Mouse (Mus musculus): Measurements from ENCODE around the gene Haus7. TPM values are rescaled to one million over a fixed set of nuclear protein-coding genes. Genes with fewer than 3 reads are reported as not detected.
A peak's percentile ranks its signal among the peaks of the same experiment; 100 is the strongest.
"Not testable (repeated sequence)": the region's sequence is repeated elsewhere in the genome, so short reads cannot be mapped to it uniquely, and the experiment has no call there.

Gene Haus7
- polyA plus RNA-seq, 1 experiment from 2014 or later = 46.3 TPM

DNA sequence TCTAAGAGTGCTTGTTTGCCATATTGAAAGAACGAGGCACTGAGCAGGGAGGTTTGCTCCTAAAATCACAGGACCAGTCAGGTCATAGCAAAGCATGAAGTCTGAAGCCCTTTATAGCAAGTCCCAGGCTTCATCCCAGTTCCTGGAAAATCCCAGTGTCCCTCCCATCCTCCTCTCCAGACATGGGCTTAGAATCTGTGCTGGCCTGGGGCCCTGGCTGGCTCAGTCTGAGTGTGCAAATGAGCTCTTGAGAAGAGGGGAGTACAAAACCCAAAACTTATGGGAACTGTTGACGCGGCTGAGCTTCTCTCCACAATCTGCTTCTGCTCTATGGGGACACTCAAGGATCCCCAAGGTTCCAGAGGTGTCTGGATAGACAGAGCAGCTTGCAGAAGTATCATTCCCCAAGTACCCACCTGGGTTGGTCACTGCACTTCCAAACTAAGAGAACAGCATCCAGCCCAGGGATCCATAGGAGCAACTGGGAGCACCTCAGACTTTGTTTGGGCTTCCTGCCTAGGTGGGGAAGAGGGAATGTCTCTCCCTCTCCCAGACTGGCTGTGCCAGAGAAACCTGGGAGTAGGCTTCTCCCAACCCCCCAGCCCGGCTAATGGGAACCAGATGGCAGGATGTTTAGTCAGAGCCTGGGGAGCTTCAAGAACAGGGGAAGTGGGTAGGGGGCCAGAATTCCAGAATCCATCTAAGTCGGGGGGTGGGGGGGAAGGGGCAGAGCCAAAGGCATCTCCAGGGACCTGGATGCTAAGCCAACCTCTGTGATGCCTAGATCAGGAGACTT, 8.8 kb upstream of the Haus7 start:
- DNase-seq (ENCODE audit: low spot score) = no peak

DNA sequence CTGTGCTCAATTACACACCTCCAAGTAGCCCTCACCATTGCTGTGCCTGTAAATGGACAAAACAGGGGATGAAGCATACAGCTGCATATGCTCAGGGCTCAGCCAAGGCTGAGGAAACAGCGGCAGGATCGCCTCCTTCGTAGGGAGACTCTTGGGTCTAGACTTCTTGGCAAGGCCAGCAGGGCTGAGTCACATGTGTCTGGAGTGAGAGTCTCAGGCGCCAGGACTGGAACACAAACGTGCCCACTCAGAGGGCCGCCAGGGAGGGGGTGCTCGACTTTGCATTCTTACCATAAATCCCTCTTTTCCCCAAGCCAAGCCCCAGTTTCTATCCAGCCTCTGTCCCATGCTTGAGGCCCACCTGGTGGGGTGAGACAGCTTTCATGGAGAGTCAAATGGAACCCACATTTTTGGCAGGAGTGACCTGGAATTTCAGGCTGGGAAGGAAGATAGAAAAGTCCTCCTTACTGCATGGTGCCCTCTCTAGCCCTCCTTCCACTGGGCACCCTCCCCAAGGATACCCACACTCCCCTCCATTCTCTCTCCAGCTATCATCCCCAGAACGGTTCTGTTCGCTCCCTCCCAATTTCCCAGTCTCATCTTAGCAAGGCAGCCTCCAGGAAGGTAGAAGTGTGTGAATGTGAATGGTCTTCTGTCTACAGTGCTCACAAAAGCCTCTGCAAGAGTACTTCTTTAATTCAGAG, 6.8 kb upstream of the Haus7 start:
- no peak for DNase-seq (ENCODE audit: low spot score)

DNA sequence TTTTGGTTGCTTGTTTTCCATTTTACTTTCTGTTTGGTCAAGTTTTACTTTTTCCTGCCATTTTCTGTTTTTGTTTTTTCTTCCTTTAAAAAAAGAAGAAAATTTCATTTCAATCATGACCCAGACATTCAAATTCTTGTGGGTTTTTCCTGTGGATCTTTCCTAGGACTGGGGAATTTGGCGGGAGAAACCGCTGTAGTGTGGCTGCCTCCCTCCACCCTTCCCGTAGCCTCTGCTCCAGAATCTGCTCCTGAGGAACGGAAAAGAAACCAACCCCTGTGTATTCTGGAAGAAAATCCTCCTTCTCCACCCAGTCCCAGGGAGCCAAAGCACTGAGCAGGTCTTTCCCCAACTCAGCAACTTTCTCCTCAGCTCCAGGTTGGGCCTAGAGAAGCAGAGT, 1.9 kb upstream of the Haus7 start:
- DNase-seq (ENCODE audit: low spot score) = no peak

DNA sequence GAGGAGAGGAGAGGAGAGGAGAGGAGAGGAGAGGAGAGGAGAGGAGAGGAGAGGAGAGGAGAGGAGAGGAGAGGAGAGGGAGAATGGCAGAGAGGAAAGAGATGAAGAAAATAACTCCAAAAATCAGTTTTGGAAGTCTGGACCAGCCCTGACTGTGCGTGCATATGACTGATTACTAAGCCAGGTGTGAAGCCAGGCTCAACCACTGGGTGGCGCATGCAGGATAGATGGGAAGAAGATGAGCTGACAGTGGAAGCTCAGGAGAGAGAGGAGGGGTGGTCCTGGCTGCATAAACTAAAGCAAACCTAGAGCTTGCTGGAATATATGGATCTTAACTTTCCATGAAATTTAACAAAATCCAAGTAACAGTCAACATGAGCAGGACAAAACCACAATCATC, 6.9 kb downstream of the Haus7 start:
- DNase-seq (ENCODE audit: low spot score) = peak; percentile 53

DNA sequence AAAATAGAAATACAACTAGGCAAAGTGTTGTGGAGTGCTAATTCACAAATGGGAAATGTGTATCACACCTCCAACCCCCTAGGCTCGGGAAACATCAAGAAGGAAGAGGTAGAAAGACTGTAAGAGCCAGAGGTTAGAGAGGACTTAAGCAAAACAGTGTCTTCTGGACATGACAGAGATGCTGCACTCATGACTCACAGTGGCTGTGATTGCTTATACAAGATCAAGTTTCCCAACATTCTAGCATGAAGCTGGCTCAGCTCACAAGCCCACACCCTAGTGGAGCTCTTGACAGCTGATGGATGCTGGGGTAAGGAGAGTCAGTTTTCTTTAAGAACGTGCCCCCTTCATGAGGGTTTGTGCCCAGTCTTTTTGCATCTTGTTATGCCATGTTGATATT, 17.4 kb downstream of the Haus7 start:
- no peak for DNase-seq (ENCODE audit: low spot score)

DNA sequence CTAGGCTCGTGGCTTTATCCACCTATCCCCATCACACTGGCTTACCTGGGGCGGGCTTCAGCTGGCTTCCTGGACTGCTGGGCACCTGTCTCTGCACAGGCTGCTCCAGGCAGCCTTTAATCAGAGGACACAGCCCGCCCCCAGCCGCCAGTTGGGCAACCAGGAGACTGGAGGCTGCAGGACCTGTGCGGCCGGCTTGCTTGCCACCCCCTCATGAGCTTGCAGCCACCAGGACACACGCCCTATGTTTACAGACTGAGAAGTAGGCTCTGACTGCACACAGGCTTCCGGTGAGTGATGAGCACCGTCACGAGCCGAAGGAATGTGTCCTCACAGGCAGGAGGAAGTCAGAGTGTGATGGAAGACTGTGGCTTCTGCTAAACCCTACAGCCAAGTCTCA, 23.6 kb downstream of the Haus7 start, which contains the start of gene Trex2:
Trex2 (minus strand) TSS at position 93 of the 400 bp plus-strand sequence.
- DNase-seq (ENCODE audit: low spot score) = no peak

DNA sequence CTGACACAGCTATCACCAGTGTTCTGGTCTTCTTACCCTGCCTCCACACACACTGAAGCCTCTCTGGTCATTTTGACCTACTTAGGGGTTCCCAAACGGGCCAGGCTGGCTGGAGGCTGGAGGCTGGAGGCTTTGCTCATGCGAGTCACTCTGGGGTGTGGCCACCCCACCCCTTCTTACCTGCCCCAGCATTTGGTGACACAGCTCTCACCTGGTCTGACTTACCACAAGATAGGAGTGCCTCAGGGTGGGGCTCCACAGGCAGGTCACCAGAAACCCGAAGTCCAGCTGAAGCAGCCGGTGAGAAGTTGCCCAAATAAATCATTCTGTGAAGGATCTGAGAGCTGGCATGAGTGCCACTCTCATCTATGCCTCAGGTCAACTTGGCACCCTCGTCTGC, 26.0 kb downstream of the Haus7 start:
- no peak for DNase-seq (ENCODE audit: low spot score)

DNA sequence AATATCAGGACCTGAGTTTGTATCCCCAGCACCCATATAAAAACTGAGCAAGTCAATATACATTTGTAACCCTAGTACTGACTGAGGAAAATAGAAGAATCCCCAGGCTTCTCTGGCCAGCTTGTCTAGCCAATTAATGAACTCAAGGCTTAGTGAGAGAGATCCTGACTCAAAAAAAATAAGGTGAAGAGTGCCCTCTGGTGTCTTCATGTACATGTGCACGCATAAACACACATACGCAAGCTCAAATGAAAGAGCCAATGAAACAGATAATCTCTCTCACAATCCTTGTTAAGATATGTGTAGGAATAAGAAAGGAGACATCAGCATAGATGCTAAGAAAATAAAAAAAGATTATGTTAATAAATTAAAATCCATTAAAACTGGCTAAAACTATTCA, 28.8 kb downstream of the Haus7 start:
- DNase-seq (ENCODE audit: low spot score) = peak; percentile 14

DNA sequence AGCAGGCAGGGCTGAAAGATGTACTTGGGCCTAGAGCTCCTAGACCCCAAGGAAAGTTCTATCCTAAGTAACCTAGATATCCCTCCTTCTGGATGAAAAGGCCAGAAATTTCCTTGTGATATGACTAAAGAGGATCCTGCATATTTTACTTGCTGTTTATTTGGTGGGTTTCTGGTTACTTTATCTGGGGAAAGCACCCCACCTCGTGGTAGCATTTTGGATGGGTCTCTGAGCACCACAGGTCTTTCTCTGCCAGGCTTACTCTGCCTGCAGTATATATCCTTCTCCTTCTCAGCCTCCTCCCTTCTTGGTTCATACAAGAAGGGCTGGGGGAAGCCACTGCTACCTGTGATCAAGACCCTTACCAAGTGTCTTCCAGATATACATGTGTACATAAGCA, 46.1 kb downstream of the Haus7 start:
- no peak for DNase-seq (ENCODE audit: low spot score)

DNA sequence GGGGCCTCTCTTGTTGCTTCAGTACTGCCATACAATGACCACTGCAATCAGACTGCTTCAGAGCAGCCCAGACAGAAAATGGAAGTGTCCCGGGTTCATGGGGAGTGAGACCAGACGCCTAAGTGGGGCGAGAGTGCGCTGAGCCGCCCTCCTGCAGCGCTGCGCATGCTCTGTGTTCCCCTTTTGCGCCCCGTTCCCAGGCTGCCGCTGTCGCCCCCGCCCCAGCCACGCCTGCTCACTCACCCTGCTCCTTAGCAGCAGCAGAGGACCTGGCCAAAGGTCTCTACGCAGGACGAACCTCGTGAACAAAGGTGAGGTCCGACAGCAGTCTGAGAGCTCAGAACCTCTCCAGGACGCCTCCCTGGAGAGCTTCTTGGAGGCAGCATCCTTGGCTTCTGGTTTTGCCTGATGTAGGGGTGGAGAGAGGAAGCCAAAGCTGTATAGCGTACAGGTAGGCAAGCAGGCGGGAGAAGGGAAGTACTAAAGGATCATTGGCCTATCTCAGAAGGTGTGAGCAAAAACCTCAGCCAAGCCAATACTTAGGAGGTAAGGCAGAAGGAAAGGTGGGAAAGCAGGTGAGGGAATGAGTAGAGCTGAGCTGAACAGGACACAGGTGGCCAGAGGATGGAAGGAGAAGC, 47.8 kb downstream of the Haus7 start, which contains the start of gene Zfp92:
Zfp92 (plus strand) TSS at position 217 of the 638 bp plus-strand sequence.
- no peak for DNase-seq (ENCODE audit: low spot score)

DNA sequence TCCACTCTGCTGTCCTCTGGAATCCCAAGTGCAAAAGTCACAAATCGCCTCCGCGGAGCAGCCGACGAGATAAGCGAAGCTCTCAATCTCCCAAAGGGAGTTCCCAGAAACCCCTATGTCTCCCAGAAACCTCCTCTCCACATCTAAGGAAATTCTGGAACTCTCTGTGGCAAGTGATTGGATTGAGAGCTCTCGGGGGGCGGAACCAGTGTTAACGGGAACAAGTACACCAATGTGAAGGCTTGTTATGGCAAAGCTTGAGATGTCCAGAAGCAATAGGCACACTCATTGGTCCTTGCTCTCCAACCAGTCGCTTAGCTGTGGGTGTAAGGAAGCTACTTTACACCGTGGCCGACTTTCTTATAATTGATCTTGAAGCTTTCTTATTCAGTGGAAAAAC, 57.2 kb downstream of the Haus7 start:
- no peak for DNase-seq (ENCODE audit: low spot score)

DNA sequence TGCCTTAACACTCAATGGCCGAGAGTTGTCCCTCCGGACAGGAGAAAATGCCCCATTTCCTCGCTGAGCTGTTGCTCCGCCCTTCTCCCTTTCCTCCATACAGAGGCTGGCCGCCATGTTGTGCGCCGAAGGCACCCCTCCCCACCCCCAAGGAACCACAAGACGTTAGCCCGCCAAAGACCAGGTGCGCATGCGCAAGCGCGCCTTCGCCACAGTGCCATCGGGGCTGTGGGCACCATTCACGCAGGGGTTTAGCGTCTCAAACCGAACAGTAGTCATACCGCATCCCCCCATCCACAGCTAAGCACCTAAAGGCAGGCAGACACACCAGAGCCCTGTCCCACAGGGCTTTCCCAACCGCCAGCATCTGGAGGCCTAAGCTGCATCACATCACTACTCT, 57.9 kb downstream of the Haus7 start:
- DNase-seq (ENCODE audit: low spot score) = no peak

DNA sequence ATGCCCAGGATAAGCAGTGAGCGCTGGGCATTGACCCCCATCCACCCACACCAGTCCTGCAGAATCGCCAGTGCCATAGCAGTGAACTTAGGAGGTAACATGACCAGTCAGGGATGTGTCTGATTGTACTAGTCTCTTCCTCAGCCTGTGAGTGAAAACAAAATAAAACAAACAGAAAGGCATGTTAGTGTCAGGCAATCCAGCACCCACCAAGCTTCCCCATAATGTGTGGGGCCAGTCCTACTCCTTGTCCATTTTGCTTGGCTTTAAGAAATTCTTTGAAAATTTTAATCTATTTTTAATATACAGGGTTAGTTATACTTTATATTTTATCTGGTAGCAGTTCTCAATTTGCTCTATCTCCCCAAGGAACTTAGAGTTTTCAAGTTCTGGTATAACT, 60.2 kb downstream of the Haus7 start, which contains the start of gene Gm18336:
Gm18336 (minus strand) TSS at position 101 of the 400 bp plus-strand sequence.
- not testable (repeated sequence) for DNase-seq (ENCODE audit: low spot score)

DNA sequence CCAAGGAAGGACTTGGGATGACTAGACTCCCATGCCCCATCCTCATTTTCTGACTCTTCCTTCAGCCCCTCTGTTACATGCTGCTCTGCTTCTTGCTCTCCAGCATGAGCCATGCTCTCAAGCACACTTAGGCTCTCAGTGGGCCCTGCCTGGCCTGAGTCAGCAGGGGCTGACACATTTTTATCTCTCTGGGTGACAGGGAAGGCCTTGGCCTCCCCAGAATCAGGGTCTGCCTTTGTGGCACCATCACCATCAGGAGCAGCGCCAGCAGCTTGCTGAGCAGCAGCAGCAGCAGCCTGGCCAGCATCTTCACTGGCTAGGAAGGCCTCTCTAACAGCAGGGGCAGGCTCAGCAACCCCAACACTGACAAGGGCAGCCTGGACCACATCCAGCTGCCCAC, 62.4 kb downstream of the Haus7 start:
- no peak for DNase-seq (ENCODE audit: low spot score)

DNA sequence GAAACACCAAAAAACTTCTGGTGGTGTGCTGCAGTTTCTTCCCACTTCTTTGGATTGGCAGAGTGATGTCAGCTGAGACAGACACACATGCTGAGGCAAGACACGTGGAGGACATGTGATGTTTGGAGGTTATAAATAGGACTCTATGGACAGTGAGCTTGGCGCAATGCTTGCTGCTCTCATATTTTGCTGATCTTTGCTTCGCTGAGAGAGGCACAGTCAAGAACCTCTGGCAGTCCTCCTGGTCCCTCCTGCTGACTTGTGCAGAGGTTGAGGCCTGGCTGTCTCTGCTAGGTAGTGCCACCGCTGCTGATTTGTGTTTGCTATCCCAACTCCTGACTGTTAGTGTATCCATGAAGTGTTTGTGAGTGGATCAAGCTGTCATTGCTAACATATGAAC, 67.4 kb downstream of the Haus7 start:
- no peak for DNase-seq (ENCODE audit: low spot score)

Other genes starting within 250 kb of the Haus7 start
- gene Xlr4b, start 244.7 kb downstream of the Haus7 start, polyA plus RNA-seq (2015; fragmentation: Nextera tagmentation; extraction: Ambion mirVana) = 60.8 and 71.0 TPM in 2 replicates
- gene F8a, start 230.8 kb downstream of the Haus7 start, polyA plus RNA-seq (2015; fragmentation: Nextera tagmentation; extraction: Ambion mirVana) = 19.1 and 20.4 TPM in 2 replicates
- gene Xlr4c, start 215.9 kb downstream of the Haus7 start, polyA plus RNA-seq (2015; fragmentation: Nextera tagmentation; extraction: Ambion mirVana) = 24.2 and 36.5 TPM in 2 replicates
- not detected in 2 replicates for gene Xlr3c, start 193.7 kb downstream of the Haus7 start, polyA plus RNA-seq (2015; fragmentation: Nextera tagmentation; extraction: Ambion mirVana)
- gene Xlr5a, start 166.1 kb downstream of the Haus7 start, polyA plus RNA-seq (2015; fragmentation: Nextera tagmentation; extraction: Ambion mirVana) = 0.18 TPM in 1 of 2 replicates, not detected in the other
- gene Xlr5c, start 166.1 kb downstream of the Haus7 start, polyA plus RNA-seq (2015; fragmentation: Nextera tagmentation; extraction: Ambion mirVana) = 0.10 TPM in 1 of 2 replicates, not detected in the other
- not detected in 2 replicates for gene Gm45015, start 122.2 kb downstream of the Haus7 start, polyA plus RNA-seq (2015; fragmentation: Nextera tagmentation; extraction: Ambion mirVana)
- gene Zfp275, start 116.4 kb downstream of the Haus7 start, polyA plus RNA-seq (2015; fragmentation: Nextera tagmentation; extraction: Ambion mirVana) = 5.6 and 5.7 TPM in 2 replicates
- gene Gm18336, start 60.3 kb downstream of the Haus7 start, polyA plus RNA-seq (2015; fragmentation: Nextera tagmentation; extraction: Ambion mirVana) = not detected in 2 replicates
- not detected in 2 replicates for gene Zfp92, start 47.9 kb downstream of the Haus7 start, polyA plus RNA-seq (2015; fragmentation: Nextera tagmentation; extraction: Ambion mirVana)
- 0.50 and 0.77 TPM in 2 replicates for gene Trex2, start 23.7 kb downstream of the Haus7 start, polyA plus RNA-seq (2015; fragmentation: Nextera tagmentation; extraction: Ambion mirVana)
- 9.5 and 12.5 TPM in 2 replicates for gene Bgn, start 24.6 kb upstream of the Haus7 start, polyA plus RNA-seq (2015; fragmentation: Nextera tagmentation; extraction: Ambion mirVana)
- 0.03 TPM in 1 of 2 replicates, not detected in the other for gene Atp2b3, start 44.0 kb upstream of the Haus7 start, polyA plus RNA-seq (2015; fragmentation: Nextera tagmentation; extraction: Ambion mirVana)
- gene Dusp9, start 180.4 kb upstream of the Haus7 start, polyA plus RNA-seq (2015; fragmentation: Nextera tagmentation; extraction: Ambion mirVana) = 0.35 and 0.46 TPM in 2 replicates
- gene Pnck, start 201.1 kb upstream of the Haus7 start, polyA plus RNA-seq (2015; fragmentation: Nextera tagmentation; extraction: Ambion mirVana) = 5.4 and 6.4 TPM in 2 replicates
- gene Slc6a8, start 214.1 kb upstream of the Haus7 start, polyA plus RNA-seq (2015; fragmentation: Nextera tagmentation; extraction: Ambion mirVana) = 5.1 TPM in 2 replicates

Data from thymus, postnatal 0 days (tissue).